Mouse (Mus musculus) cortical plate, adult 2 months (tissue): ENCODE data around the gene Ptprk. TPM values are rescaled to one million over a fixed set of nuclear protein-coding genes. Genes with fewer than 3 reads are reported as not detected.
A peak's percentile ranks its signal among the peaks of the same experiment; 100 is the strongest.

ENCODE experiments used
- H3K27ac ChIP-seq: fragments of 200-500 bp; 2 replicates; pipeline ENCODE4 v1.5.1; 2012; ENCODE audit warnings: low read length, control low read depth, inconsistent platforms; ENCODE audit not compliant: insufficient read depth
- H3K4me1 ChIP-seq: fragments of 200-500 bp; 2 replicates; pipeline ENCODE4 v1.6.1; 2011; ENCODE audit warnings: low read length; ENCODE audit not compliant: control insufficient read depth, insufficient read depth
- H3K4me3 ChIP-seq: fragments of 200-500 bp; 2 replicates; pipeline ENCODE4 v1.5.1; 2011; ENCODE audit warnings: mild to moderate bottlenecking, low read length, control low read depth; ENCODE audit not compliant: insufficient read depth
- CTCF ChIP-seq: fragments of 200-500 bp; IDR thresholded peaks from 2 replicates; pipeline ENCODE4 v1.5.1; 2011; ENCODE audit warnings: mild to moderate bottlenecking, control low read depth, low read length; ENCODE audit not compliant: insufficient read depth; ENCODE audit errors: extremely low read depth
- POLR2A ChIP-seq: fragments of 200-500 bp; IDR thresholded peaks from 2 replicates; pipeline ENCODE4 v1.6.1; 2011; ENCODE audit warnings: mild to moderate bottlenecking, low read length, control low read depth; ENCODE audit not compliant: insufficient read depth; ENCODE audit errors: extremely low read depth
- polyA plus RNA-seq: library from polyadenylated mRNA; depleted of rRNA; stranded (reverse); fragments of >200 nt; gene quantifications from 2 replicates; pipeline ENCODE4 v1.2.3, GENCODE M21; 2012

Gene Ptprk
- polyA plus RNA-seq, 1 experiment, result 45.0 TPM

- Histone ChIP-seq H3K27ac (no peak overlapping the region), H3K4me3 (no peak overlapping the region), H3K4me1 (no peaks in the 10 kb centered on the region; the same call in 1 of the 2 replicates)
- TF ChIP-seq POLR2A (no peak), CTCF (no peak)
These were observed 348.0 kb downstream of the Ptprk start for GRCm38 (mm10) chr10:28422622-28423021.

- Histone ChIP-seq H3K4me3 (no peak overlapping the region), H3K27ac (no peak overlapping the region), H3K4me1 (no peaks in the 10 kb centered on the region; the same call in 1 of the 2 replicates)
- TF ChIP-seq POLR2A (no peak), CTCF (no peak)
These were observed 350.8 kb downstream of the Ptprk start for GRCm38 (mm10) chr10:28425371-28425770.

- Histone ChIP-seq H3K4me3 (no peak overlapping the region), H3K27ac (no peak overlapping the region)
These were observed 361.5 kb downstream of the Ptprk start for GRCm38 (mm10) chr10:28436084-28436483.

GRCm38 (mm10) chr10:28449853-28450252, 375.2 kb downstream of the Ptprk start:
- H3K27ac ChIP-seq, result no peak overlapping the region
- no peak for TF ChIP-seq POLR2A
- H3K4me1 ChIP-seq, result no peaks in the 10 kb centered on the region
- no peak overlapping the region for H3K4me3 ChIP-seq

More at GRCm38 (mm10) chr10:28436084-28436483, 361.5 kb downstream of the Ptprk start:
- TF ChIP-seq POLR2A (no peak), CTCF (no peak)
- H3K4me1 ChIP-seq, result no peaks in the 10 kb centered on the region

- H3K4me3 ChIP-seq, result no peak overlapping the region
- H3K4me1 ChIP-seq, result no peaks in the 10 kb centered on the region
- H3K27ac ChIP-seq, result no peak overlapping the region
- TF ChIP-seq POLR2A, result no peak
- no peak for TF ChIP-seq CTCF
These were observed 376.0 kb downstream of the Ptprk start for GRCm38 (mm10) chr10:28450642-28451041.

GRCm38 (mm10) chr10:28458027-28458426, 383.4 kb downstream of the Ptprk start:
- H3K27ac ChIP-seq, result no peak overlapping the region; the same call in 1 of the 2 replicates
- no peak overlapping the region for H3K4me3 ChIP-seq
- peaks cover 2% of the 10 kb centered on the region; the same call in 1 of the 2 replicates for H3K4me1 ChIP-seq
- TF ChIP-seq CTCF, result no peak
- TF ChIP-seq POLR2A, result no peak

GRCm38 (mm10) chr10:28459963-28460362, 385.3 kb downstream of the Ptprk start:
- peaks cover 2% of the 10 kb centered on the region; the same call in 1 of the 2 replicates for H3K4me1 ChIP-seq
- H3K27ac ChIP-seq, result no peak overlapping the region
- no peak for TF ChIP-seq CTCF
- no peak for TF ChIP-seq POLR2A
- no peak overlapping the region for H3K4me3 ChIP-seq

GRCm38 (mm10) chr10:28463706-28464105, 389.1 kb downstream of the Ptprk start:
- Histone ChIP-seq H3K27ac (no peak overlapping the region), H3K4me3 (no peak overlapping the region), H3K4me1 (no peaks in the 10 kb centered on the region; the same call in 1 of the 2 replicates)
- TF ChIP-seq POLR2A, result no peak
- no peak for TF ChIP-seq CTCF

GRCm38 (mm10) chr10:28464766-28465548, 390.3 kb downstream of the Ptprk start:
- 0 out of 2 replicates have a peak overlapping the region, but pooled peaks have one; percentile 59 for H3K27ac ChIP-seq
- no peaks in the 10 kb centered on the region; the same call in 1 of the 2 replicates for H3K4me1 ChIP-seq
- H3K4me3 ChIP-seq, result no peak overlapping the region
- TF ChIP-seq POLR2A (no peak), CTCF (no peak)

- TF ChIP-seq POLR2A (no peak), CTCF (peak; percentile 73)
- peaks cover 1% of the 10 kb centered on the region; the same call in 1 of the 2 replicates for H3K4me1 ChIP-seq
- H3K27ac ChIP-seq, result no peak overlapping the region
- H3K4me3 ChIP-seq, result no peak overlapping the region
These were observed 411.0 kb downstream of the Ptprk start for GRCm38 (mm10) chr10:28485574-28485973.
